Mouse (Mus musculus) testis, postnatal 14 days (tissue): Measurements from ENCODE around the gene Bcorl1.

Experiments
- DNase-seq: peaks from one replicate; pipeline ENCODE4 v3.0.0; 2021; ENCODE audit warnings: low spot score

Gene Bcorl1

DNA sequence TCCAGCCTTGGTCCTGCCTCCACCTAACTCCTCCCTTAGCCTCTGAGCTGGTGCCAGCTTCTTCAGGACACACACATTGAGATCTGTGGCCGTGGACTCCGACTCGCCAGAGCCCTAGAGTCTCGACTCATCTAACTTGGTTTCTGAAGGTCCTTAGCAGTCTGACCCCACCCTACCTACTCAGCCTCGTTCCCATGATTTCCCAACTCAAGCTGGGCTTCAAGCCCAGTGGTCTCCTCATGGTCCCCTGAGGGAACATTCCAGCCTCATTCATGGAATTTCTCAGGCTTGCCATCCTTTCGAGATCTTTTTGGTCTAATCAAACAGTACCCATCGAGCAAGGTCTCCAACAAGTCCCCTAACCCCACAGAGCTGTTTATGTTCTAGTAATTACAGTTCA lies 100.8 kb downstream of the Bcorl1 start:
- no peak for DNase-seq

DNA sequence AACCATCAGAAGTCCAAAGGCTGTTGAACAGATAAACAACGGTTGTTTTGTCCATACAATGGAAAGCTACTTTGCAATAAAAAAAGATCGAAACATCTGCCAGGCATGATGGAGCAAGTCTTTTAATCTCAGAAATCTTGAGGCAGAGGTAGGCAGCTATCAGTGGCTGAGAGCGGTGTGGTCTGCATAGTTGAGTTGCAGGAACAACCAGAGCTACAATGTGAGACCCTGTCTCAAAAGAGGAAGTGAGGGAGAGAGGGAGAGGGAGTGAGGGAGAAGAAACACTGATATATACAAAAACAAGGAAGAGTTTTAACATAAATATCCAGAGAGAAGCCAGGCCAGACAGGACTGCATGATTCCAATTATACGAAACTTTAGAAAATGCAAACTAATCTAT lies 103.5 kb downstream of the Bcorl1 start:
- DNase-seq: no peak

DNA sequence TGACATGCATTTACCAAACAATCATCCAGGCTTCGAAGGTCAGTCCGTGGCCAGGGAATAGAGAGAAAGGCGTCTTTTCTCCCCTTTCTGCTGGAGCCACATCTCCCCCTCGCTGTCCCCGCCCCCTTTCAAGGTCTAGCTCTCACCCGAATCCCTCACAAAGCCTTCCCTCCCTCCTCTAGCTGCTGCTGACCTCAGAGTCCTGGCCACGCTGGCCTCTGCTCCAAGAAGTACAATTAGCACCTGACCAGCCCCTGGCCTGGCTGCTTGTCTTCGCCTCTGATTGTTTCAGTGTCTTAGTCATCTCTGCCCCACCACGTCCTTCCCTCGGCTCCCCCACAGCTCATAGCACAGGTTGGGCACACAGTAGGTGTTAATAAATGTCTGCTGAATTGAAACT lies 108.5 kb downstream of the Bcorl1 start:
- DNase-seq: no peak

DNA sequence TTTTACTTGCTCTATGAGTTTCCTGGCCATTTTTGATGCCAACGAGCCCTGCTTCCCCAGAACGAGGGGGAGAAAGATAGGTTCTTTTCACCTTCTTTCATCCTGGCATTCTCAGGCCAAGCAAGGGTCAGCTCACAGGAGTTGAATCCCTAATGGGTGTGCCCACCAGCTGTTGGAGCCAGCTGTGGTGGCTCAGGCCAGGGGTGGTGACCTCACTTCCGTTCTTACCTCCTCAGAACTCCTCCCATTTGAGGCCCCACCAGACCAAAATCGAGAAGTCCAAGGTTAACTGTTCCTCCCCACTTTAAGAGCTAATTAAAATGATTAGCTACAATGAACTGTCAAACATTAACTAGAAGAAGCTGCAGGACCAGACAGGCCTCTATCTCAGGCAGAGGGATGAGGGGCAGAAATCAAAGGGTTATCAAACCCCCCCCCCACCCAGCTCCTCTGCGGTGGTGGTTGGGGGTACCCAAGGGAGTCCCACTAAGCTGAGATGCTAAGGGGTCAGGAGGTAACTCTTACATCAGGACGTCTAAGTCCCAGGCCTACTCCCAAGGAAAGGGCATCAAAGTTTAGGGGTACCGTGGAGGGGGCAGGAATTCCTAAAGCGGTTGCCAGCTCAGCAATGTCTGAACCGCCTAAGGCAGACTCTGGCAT lies 111.2 kb downstream of the Bcorl1 start:
- DNase-seq: no peak

DNA sequence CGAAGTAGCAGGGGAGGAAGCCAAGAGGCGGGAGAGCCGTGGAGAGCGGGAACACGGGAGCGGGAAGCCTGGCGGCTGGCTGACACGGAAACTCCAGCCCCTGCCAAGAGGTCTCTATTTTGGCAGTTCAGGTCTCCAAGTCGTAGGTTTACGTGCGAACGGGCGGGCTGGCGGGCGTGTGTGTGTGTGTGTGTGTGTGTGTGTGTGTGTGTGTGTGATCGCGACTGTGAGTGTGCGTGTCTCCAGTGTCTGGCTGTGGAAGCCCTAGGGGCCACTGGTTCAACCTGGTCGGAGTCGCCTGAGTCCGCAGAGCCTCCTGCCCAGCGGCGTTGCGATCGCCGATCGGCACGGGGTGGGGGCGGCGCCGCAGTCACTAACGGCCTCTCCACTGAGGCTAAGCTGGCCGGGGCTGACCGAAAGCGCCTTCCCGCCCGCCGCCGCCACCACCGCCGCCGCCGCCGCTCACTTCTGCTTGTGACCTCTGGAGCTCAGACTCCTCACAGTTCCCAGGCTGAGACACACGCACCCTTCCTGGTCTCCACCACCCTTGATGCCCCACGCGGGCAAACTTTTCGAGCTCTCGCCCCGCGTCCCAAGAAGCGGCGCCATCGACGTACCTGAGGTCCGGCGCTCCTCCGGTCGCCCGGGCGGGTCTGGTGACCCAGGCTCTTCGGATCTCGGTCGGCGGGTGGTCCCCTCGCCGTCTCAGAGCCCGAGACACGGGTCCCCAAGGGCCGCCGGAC lies 111.9 kb downstream of the Bcorl1 start:
- no peak for DNase-seq

DNA sequence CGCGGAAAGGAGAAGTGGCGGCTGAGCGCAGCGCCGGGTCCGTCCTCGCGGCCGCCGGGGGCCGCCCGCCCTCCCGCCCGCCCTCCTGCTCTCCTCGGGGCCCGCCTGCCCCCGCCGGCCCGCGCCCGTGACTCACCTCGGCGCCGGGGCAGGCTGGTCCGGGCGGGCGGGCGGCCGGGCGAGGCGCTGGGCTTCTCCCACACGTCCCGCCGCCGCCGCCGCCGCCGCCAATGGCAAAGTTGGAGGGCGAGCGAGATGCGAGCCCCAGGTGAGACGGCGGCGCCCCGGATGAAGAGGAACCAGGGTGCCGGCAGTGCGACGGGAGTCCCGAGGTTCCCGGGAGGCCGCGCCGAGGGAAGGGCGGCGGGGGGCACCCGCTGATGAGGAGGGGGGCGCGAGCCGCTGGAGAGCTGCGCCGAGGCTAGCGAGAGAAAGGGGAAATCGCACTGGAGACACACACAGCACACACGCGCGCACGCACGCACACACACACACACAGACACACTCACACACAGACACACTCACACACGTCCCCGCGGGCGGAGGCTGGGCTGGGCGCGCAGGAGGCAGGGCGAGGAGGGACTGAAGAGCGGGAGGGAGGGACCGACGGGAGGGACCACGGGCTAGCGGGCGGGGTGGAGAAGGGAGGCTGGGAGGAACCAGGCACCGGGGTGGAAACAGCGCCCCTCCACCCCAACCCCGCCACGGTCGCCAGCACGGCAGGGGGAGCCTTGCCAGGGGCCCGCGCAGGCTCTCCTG lies 112.8 kb downstream of the Bcorl1 start:
- DNase-seq: peak; percentile 62

DNA sequence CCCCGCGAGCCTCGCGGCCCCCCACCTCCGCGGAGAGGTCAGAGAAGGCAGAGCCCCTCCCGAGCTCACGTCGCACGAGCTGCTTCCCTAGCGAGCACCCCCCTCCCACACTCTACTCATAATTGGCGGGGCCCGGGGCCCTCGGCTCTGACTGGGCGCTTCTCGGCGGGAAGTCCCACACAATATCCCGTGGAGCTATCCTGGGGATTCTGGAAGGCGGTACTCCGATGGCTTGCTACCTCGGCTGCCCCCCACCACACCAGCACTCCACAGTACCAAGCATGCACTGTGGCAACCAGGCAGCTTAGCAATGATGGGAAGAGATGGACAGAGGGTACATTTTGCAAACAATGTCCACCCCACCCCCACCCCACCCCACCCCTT lies 113.3 kb downstream of the Bcorl1 start:
- DNase-seq: no peak

DNA sequence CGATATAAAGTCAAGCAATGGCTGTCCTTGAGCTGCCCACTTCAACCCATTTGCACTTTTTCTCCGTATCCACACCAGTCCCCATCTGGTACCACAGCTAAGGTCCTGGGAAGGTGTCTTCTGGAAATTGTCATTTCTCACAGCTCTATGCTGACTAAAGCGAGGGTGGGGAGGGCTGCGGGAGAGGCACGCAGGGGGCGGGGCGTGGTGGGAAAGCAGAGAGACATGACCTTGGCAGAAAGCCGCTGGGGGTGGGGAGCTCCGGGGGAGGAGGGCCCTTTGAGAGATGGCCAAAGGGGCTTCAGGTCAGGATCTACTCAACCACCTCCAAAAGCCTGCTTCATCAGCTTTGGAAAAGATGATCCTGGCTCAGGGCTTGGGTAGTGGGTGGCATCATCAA lies 113.9 kb downstream of the Bcorl1 start:
- no peak for DNase-seq

DNA sequence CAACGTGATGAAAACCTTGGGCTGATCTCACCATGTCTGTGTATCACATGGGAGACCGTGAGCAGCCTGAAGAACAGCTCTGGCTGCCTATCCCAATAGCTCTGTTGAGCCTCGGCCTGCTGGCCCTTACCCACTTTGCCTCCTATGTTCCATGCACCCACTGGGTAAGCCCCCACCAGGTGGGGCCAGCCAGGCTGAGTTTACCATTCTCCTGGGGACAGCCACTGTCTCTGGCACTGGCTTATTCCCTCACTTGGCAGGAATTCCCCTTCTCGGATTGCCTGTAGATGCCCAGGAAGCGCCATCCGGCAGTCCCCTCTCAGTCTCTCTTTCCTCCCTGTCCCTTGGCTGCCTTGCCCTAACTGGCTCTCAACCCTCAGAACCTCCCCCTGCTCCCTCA lies 115.8 kb downstream of the Bcorl1 start:
- DNase-seq: no peak
